Mouse (Mus musculus) lung, adult 2 months (tissue): ENCODE measurements around the gene Smim24.

Experiments
- CTCF ChIP-seq: fragments of 200-500 bp; IDR thresholded peaks from 2 replicates; pipeline ENCODE4 v1.5.1; 2011; ENCODE audit warnings: mild to moderate bottlenecking, low read length, control low read depth; ENCODE audit not compliant: insufficient read depth
- POLR2A ChIP-seq: fragments of 200-500 bp; IDR thresholded peaks from 2 replicates; pipeline ENCODE4 v1.6.1; 2011; ENCODE audit warnings: low read depth, mild to moderate bottlenecking, control low read depth, low read length, borderline replicate concordance; ENCODE audit errors: extremely low read depth

GRCm38 (mm10) chr10:81377793-81378552 is 14.9 kb upstream of the Smim24 start, which contains the start of gene Fzr1:
- TF ChIP-seq POLR2A (peak; percentile 54; the same call in 1 of the 2 replicates), CTCF (no peak)
